13 mouse cellular contexts compared by ENCODE assay signal in the genomic region with DNA sequence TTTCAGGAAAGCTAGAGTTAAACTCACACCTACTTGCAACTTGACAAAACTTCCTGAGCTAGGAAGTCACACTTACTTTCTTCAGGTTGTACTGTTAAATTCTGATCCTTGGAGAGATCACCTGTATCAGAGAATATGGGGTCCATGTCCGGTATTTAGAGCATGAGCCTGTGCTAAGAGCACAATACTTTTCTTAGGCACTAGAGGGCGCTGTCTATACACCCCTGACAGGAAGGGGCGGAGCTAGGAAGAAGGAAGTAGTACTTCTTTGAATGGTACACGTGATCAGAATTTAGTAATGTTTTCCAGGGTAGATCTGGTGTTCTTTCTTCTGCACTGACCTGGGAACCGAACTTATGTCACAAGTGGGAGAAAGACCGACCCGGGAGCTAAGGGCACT. TPM values are rescaled to one million over a fixed set of nuclear protein-coding genes. Genes with fewer than 3 reads are reported as not detected.
DNase-seq lines count a peak whose midpoint lies in the region; ATAC-seq and TF ChIP-seq lines count a peak whose summit lies in the region.
"Had no signal": no experiment of that assay in that cellular context is flagged by ENCODE, and none has a peak within 500 bp of the region (broad histone marks: within the 10 kb centered on the region; RNA-seq: fewer than 3 reads in every experiment).

No protein-coding gene starts in this region.

- H3K36me3 ChIP-seq in kidney, postnatal 0 days (ENCODE audit: insufficient read depth, low read length), result no peaks in the 10 kb centered on the region
- no peaks in the 10 kb centered on the region for H3K36me3 ChIP-seq in E14TG2a.4 (ENCODE audit: insufficient read depth, low read length)
- H3K36me3 ChIP-seq: embryonic facial prominence, embryonic 12.5 days; forebrain, embryonic 15.5 days; heart, embryonic 12.5 days had no signal

- ATAC-seq in kidney, postnatal 0 days (replicated peaks; ENCODE audit: low FRiP score, low read depth), result no peak
- ATAC-seq in common myeloid progenitor, adult 5-6 weeks (replicated peaks; ENCODE audit: low read depth, poor library complexity, severe bottlenecking), result peak; percentile 60; the same call in 1 of the 2 replicates
- ATAC-seq: forebrain, embryonic 15.5 days had no signal

- WGBS in kidney, postnatal 0 days, result 82% methylated on average over 7 of the region's 7 CpGs

- DNase-seq in kidney, postnatal 0 days (ENCODE audit: low spot score), result peak; percentile 36
- no peak for DNase-seq in kidney, postnatal 25 days
- DNase-seq in 416B (ENCODE audit: low read depth), result peak; percentile 62
- DNase-seq in frontal cortex, postnatal 36 days (ENCODE audit: low spot score in 2 of 2), result no peak
- DNase-seq in heart, postnatal 10 days, result no peak
- DNase-seq: cerebellum, adult 18-20 months had no signal

- H3K27ac ChIP-seq in kidney, postnatal 0 days, result no peak overlapping the region
- H3K27ac ChIP-seq: embryonic facial prominence, embryonic 12.5 days; forebrain, embryonic 15.5 days had no signal

- no peak overlapping the region for H3K4me2 ChIP-seq in kidney, postnatal 0 days (ENCODE audit: low read length)
- H3K4me2 ChIP-seq: embryonic facial prominence, embryonic 12.5 days; forebrain, embryonic 15.5 days; heart, embryonic 12.5 days had no signal

- no peak overlapping the region for H3K4me3 ChIP-seq in kidney, postnatal 0 days (replicated peaks; ENCODE audit: low read depth, low read length)
- H3K4me3 ChIP-seq in E14TG2a.4 (replicated peaks; ENCODE audit: low read length), result no peak overlapping the region
- H3K4me3 ChIP-seq: embryonic facial prominence, embryonic 12.5 days; forebrain, embryonic 15.5 days; heart, embryonic 12.5 days had no signal

- no peaks in the 10 kb centered on the region for H3K4me1 ChIP-seq in kidney, postnatal 0 days (replicated peaks; ENCODE audit: insufficient read depth, low read length)
- H3K4me1 ChIP-seq in E14TG2a.4 (replicated peaks; ENCODE audit: low read depth, low read length), result peaks cover 46% of the 10 kb centered on the region
- H3K4me1 ChIP-seq: embryonic facial prominence, embryonic 12.5 days; forebrain, embryonic 15.5 days; heart, embryonic 12.5 days had no signal

- H3K27me3 ChIP-seq in kidney, postnatal 0 days (ENCODE audit: insufficient read depth, low read length), result peaks cover 5% of the 10 kb centered on the region; the same call in 1 of the 2 replicates
- peaks cover 14% of the 10 kb centered on the region for H3K27me3 ChIP-seq in E14TG2a.4 (ENCODE audit: insufficient read depth, low read length)

- intact Hi-C loops in heart, postnatal 10 days (cut with DNase I), result no loop called here

- no peak overlapping the region for H3K9ac ChIP-seq in kidney, postnatal 0 days (ENCODE audit: low read depth, low read length)
- H3K9ac ChIP-seq: embryonic facial prominence, embryonic 12.5 days; forebrain, embryonic 15.5 days; heart, embryonic 12.5 days had no signal

- peak; percentile 46 for TF ChIP-seq CTCF in kidney, postnatal 0 days (IDR thresholded peaks at IDR 0.05; ENCODE audit: low read depth)
- peak; percentile 84 for TF ChIP-seq CTCF in E14TG2a.4 (conservative IDR thresholded peaks at IDR 0.05; ENCODE audit: low read length)

- H3K9me3 ChIP-seq in kidney, postnatal 0 days (replicated peaks; ENCODE audit: low read length), result no peaks in the 10 kb centered on the region
- H3K9me3 ChIP-seq in E14TG2a.4 (ENCODE audit: low read length), result no peaks in the 10 kb centered on the region; the same call in 1 of the 2 replicates
- H3K9me3 ChIP-seq: embryonic facial prominence, embryonic 12.5 days; forebrain, embryonic 15.5 days had no signal

RNA-seq across cellular contexts. Expression of a gene that starts 43.6 kb away (rescaled TPM):
- not detected in 2 replicates for polyA plus RNA-seq in kidney, postnatal 0 days (2015; fragmentation: Nextera tagmentation; extraction: Ambion mirVana)
- not detected in 2 replicates for total RNA-seq in common myeloid progenitor, adult 5-6 weeks (2017)
- not detected for total RNA-seq in heart, postnatal 10 days (2021)
- polyA plus RNA-seq: intestine, embryonic 14.5 days; liver, embryonic 16.5 days had no signal

Comparison
In these comparisons a context has a peak if more than half of its experiments do, and no peak if none do; other contexts are left out.
1. DNase-seq: peak in kidney, postnatal 0 days (single experiment) and 416B (single experiment); none in kidney, postnatal 25 days (0 of 2), frontal cortex, postnatal 36 days (0 of 2) and heart, postnatal 10 days (0 of 2).